Mouse (Mus musculus) small intestine, adult 2 months (tissue): ENCODE measurements at regions not wholly inside any gene's neighbourhood (a gene's known extent, or its start where the extent isn't known, plus 50 kb on each side); places are given as distances from the start of the nearest gene placed in this dataset.

Experiments
- H3K27ac ChIP-seq: fragments of 200-500 bp; 2 replicates; pipeline ENCODE4 v1.5.1; 2012; ENCODE audit warnings: low read depth, low read length, control low read depth, inconsistent platforms; ENCODE audit not compliant: insufficient read depth
- H3K27me3 ChIP-seq: fragments of 200-500 bp; 2 replicates; pipeline ENCODE4 v1.6.1; 2012; ENCODE audit warnings: mild to moderate bottlenecking, moderate library complexity, low read length, inconsistent platforms; ENCODE audit not compliant: control insufficient read depth, insufficient read depth
- H3K36me3 ChIP-seq: fragments of 200-500 bp; 2 replicates; pipeline ENCODE4 v1.6.1; 2012; ENCODE audit warnings: mild to moderate bottlenecking, low read length, control low read depth, inconsistent platforms; ENCODE audit not compliant: control insufficient read depth, insufficient read depth
- H3K4me1 ChIP-seq: fragments of 200-500 bp; 2 replicates; pipeline ENCODE4 v1.6.1; 2012; ENCODE audit warnings: low read length, inconsistent platforms, mixed read lengths; ENCODE audit not compliant: control insufficient read depth, insufficient read depth, insufficient read length
- H3K4me3 ChIP-seq: fragments of 200-500 bp; 2 replicates; pipeline ENCODE4 v1.5.1; 2012; ENCODE audit warnings: low read depth, mild to moderate bottlenecking, control low read depth, inconsistent platforms, low read length, moderate library complexity
- CTCF ChIP-seq: fragments of 200-500 bp; IDR thresholded peaks from 2 replicates; pipeline ENCODE4 v1.5.1; 2012; ENCODE audit warnings: low read depth, mild to moderate bottlenecking, control low read depth, inconsistent platforms, low read length, moderate library complexity, mixed read lengths; ENCODE audit not compliant: insufficient replicate concordance, insufficient read length; ENCODE audit errors: extremely low read depth
- POLR2A ChIP-seq: fragments of 200-500 bp; IDR thresholded peaks from 2 replicates; pipeline ENCODE4 v1.6.1; 2012; ENCODE audit warnings: low read depth, mild to moderate bottlenecking, control low read depth, inconsistent platforms, low read length, moderate library complexity
- WGBS: fragments of 180-500 bp; shearing (Covaris S2); methylation state at CpG from one replicate; pipeline ENCODE4 v1.1.7; 2018; 5-methylcytosine and 5-hydroxymethylcytosine counted together

DNA sequence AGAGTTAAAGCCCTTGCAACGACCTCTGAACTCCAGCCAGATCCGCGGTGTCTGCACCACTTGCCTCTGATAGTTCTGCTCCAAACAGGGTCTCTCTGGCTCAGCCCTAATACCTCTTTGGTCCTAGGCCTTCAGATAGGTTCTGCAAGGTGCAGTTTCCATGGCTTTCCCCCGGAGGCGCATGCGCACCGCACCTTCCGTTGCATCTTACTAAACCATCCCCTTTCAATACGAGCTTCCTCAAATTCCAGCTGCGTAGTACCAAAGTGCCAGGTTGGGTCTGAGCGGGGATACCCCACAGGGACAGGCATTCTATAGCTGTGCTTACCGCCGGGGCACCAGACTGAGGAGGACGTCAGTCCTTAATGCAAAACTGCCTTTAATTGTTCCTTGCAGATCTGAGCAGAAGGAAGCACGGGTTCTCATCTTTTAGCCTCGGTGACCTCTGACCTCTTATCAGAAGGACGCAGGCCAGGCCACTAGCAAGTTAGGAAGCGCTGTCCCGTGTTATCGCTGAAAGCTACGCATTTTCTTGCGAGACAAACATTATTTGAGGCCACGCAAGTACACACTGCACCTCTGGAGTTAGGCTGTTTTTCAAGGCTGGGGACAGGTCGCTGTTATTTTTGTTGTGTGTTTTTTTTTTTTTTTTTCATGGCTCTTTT lies 464.6 kb downstream of the Vrk1 start:
- no peak for TF ChIP-seq POLR2A
- no peak for TF ChIP-seq CTCF
- Histone ChIP-seq H3K27me3 (peaks cover 8% of the 10 kb centered on the region; the same call in 1 of the 2 replicates), H3K27ac (no peak overlapping the region), H3K36me3 (no peaks in the 10 kb centered on the region), H3K4me3 (no peak overlapping the region), H3K4me1 (no peaks in the 10 kb centered on the region)
- 15% methylated on average over 24 of the region's 24 CpGs for WGBS

GRCm38 (mm10) chr12:106475486-106476050 lies 465.5 kb downstream of the Vrk1 start:
- Histone ChIP-seq H3K27ac (no peak overlapping the region), H3K27me3 (peaks cover 9% of the 10 kb centered on the region; the same call in 1 of the 2 replicates), H3K4me1 (no peaks in the 10 kb centered on the region), H3K36me3 (no peaks in the 10 kb centered on the region), H3K4me3 (no peak overlapping the region)
- TF ChIP-seq POLR2A (no peak), CTCF (no peak)
- 60% methylated on average over 8 of the region's 8 CpGs for WGBS

- Histone ChIP-seq H3K27ac (no peak overlapping the region), H3K36me3 (no peaks in the 10 kb centered on the region), H3K4me3 (no peak overlapping the region), H3K4me1 (no peaks in the 10 kb centered on the region), H3K27me3 (peaks cover 9% of the 10 kb centered on the region; the same call in 1 of the 2 replicates)
- 29% methylated on average over 8 of the region's 8 CpGs for WGBS
- TF ChIP-seq CTCF: no peak
- TF ChIP-seq POLR2A: no peak
Observed at GRCm38 (mm10) chr12:106477040-106477665, 467.1 kb downstream of the Vrk1 start.

GRCm38 (mm10) chr12:106477731-106478130 lies 467.7 kb downstream of the Vrk1 start:
- H3K4me3 ChIP-seq: no peak overlapping the region

DNA sequence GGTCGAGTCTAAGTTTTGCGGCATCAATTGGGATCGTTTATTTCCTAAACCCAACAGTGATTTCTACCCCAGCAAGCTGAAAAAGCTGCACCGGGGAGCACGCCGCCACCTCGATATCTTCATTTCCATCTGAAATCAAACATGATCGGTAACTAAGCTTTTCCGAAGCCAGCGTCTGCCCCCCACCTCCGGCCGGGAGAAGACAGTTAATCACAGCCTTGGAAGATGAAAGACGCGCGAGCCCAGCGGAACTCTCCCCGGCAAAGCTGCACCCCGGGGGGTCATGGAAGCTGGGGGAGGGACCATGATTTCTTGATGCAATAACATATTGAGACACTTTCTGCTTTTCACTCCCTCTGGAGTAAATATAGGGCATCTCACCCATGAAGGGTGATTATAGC lies 468.4 kb downstream of the Vrk1 start:
- Histone ChIP-seq H3K4me1 (no peaks in the 10 kb centered on the region), H3K27ac (no peak overlapping the region), H3K36me3 (no peaks in the 10 kb centered on the region), H3K4me3 (no peak overlapping the region), H3K27me3 (peaks cover 9% of the 10 kb centered on the region; the same call in 1 of the 2 replicates)
- WGBS: 3% methylated on average over 18 of the region's 18 CpGs
- no peak for TF ChIP-seq POLR2A

More at GRCm38 (mm10) chr12:106477731-106478130, 467.7 kb downstream of the Vrk1 start:
- 29% methylated on average over 4 of the region's 4 CpGs for WGBS
- Histone ChIP-seq H3K27ac (no peak overlapping the region), H3K27me3 (peaks cover 9% of the 10 kb centered on the region; the same call in 1 of the 2 replicates), H3K36me3 (no peaks in the 10 kb centered on the region), H3K4me1 (no peaks in the 10 kb centered on the region)
- TF ChIP-seq CTCF (no peak), POLR2A (no peak)

DNA sequence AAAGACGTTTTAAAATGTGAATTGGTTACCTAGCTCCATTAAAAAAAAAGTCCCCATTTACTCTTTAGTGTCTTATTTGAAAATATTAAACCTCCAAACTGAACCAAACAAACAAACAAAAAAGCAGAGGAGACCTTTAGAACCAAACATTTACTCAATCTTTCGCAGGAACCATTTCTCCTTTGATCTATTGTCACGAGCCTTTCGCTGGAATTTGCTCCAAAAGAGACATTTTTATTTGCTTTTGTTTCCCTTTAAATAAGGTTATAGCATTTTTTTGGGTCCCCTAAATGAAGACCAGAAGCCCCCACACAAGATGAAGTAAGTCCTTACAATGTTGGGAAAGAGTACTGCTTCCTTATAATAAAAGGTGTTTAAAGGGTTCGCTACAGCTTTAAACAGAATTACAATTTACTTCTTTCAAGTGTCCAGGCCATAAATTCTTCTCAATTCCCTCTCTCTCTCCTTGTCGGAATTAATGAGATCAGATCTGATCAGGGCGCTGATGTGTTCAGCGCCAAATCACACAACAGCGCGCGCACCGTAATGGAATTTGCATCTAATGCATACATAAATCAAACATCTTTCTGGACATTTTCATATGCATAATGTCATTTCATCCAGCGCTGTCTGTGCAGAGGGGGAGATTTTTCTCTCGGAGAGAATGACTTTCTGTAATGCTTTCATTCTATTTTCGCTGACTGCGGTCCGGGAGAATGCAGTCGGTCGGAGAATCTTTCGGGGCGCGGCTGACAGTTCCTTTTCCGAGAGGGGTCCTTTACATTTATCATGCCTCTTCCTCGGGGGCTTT lies 469.2 kb downstream of the Vrk1 start:
- WGBS: 5% methylated on average over 24 of the region's 24 CpGs
- Histone ChIP-seq H3K36me3 (no peaks in the 10 kb centered on the region), H3K4me1 (no peaks in the 10 kb centered on the region), H3K27me3 (peaks cover 9% of the 10 kb centered on the region; the same call in 1 of the 2 replicates), H3K4me3 (no peak overlapping the region), H3K27ac (no peak overlapping the region)
- no peak for TF ChIP-seq POLR2A
- TF ChIP-seq CTCF: no peak

- Histone ChIP-seq H3K4me1 (no peaks in the 10 kb centered on the region), H3K27me3 (peaks cover 9% of the 10 kb centered on the region; the same call in 1 of the 2 replicates), H3K27ac (no peak overlapping the region), H3K4me3 (no peak overlapping the region), H3K36me3 (no peaks in the 10 kb centered on the region)
- 18% methylated on average over 6 of the region's 6 CpGs for WGBS
- TF ChIP-seq POLR2A (no peak), CTCF (no peak)
Observed at GRCm38 (mm10) chr12:106479878-106480194, 469.8 kb downstream of the Vrk1 start.
